Mouse (Mus musculus) cerebellum, adult 2 months (tissue): ENCODE measurements around the gene Trmt6.

Source experiments
- CTCF ChIP-seq: fragments of 200-500 bp; IDR thresholded peaks from 2 replicates; pipeline ENCODE4 v1.5.1; 2011; ENCODE audit warnings: low read depth, mild to moderate bottlenecking, control low read depth, low read length, moderate library complexity, borderline replicate concordance; ENCODE audit not compliant: insufficient read depth
- POLR2A ChIP-seq: fragments of 200-500 bp; IDR thresholded peaks from 2 replicates; pipeline ENCODE4 v1.6.1; 2011; ENCODE audit warnings: low read length, control low read depth, borderline replicate concordance; ENCODE audit not compliant: insufficient read depth

- TF ChIP-seq CTCF (no peak), POLR2A (no peak)
Measured at GRCm38 (mm10) chr2:132849141-132849540, 33.3 kb upstream of the Trmt6 start.
